Mouse (Mus musculus) limb, embryonic 14.5 days (tissue): ENCODE results near the gene Hpcal4. TPM values are rescaled to one million over a fixed set of nuclear protein-coding genes. Genes with fewer than 3 reads are reported as not detected.

Experiments used
- ATAC-seq: fragments of 200-750 bp; cut with Nextera tagmentation; 2 replicates; pipeline ENCODE4 v1.8.0; 2017; ENCODE audit warnings: low read depth, moderate number of reproducible peaks, moderate TSS enrichment; ENCODE audit not compliant: low FRiP score
- DNase-seq: peaks from one replicate; pipeline ENCODE4 v3.0.0-alpha.2; 2015; ENCODE audit warnings: low spot score
- H3K27ac ChIP-seq: fragments of 300-500 bp; sonication (generic); replicated peaks from 2 replicates; pipeline ENCODE4 v1.5.1; 2014; ENCODE audit warnings: low read depth, mild to moderate bottlenecking, low read length, moderate library complexity, mixed read lengths
- H3K27me3 ChIP-seq: fragments of 300-500 bp; sonication (generic); 2 replicates; pipeline ENCODE4 v1.6.1; 2014; ENCODE audit warnings: low read length, mixed read lengths; ENCODE audit not compliant: control insufficient read depth, insufficient read depth
- H3K36me3 ChIP-seq: fragments of 300-500 bp; sonication (generic); 2 replicates; pipeline ENCODE4 v1.6.1; 2014; ENCODE audit warnings: mild to moderate bottlenecking, low read length, moderate library complexity, mixed read lengths; ENCODE audit not compliant: control insufficient read depth, insufficient read depth
- H3K4me1 ChIP-seq: fragments of 300-500 bp; sonication (generic); 2 replicates; pipeline ENCODE4 v1.6.1; 2014; ENCODE audit warnings: antibody characterized with exemption, low read length, mixed read lengths; ENCODE audit not compliant: control insufficient read depth, insufficient read depth
- H3K4me2 ChIP-seq: fragments of 300-500 bp; sonication (generic); replicated peaks from 2 replicates; pipeline ENCODE4 v1.6.1; 2014; ENCODE audit warnings: low read depth, mild to moderate bottlenecking, low read length, moderate library complexity; ENCODE audit not compliant: severe bottlenecking
- H3K4me3 ChIP-seq: fragments of 300-500 bp; sonication (generic); replicated peaks from 2 replicates; pipeline ENCODE4 v1.5.1; 2014; ENCODE audit warnings: low read length
- H3K9ac ChIP-seq: fragments of 300-500 bp; sonication (generic); 2 replicates; pipeline ENCODE4 v1.6.1; 2014; ENCODE audit warnings: mild to moderate bottlenecking, low read depth, low read length, moderate library complexity; ENCODE audit not compliant: severe bottlenecking
- H3K9me3 ChIP-seq: fragments of 300-500 bp; sonication (generic); 2 replicates; pipeline ENCODE4 v1.6.1; 2016; ENCODE audit warnings: low read length; ENCODE audit not compliant: control insufficient read depth
- POLR2A ChIP-seq: fragments of 200-500 bp; IDR thresholded peaks from 2 replicates; pipeline ENCODE4 v1.8.0; 2012; ENCODE audit warnings: inconsistent platforms, mild to moderate bottlenecking, moderate library complexity, borderline replicate concordance; ENCODE audit not compliant: insufficient read depth, insufficient read length; ENCODE audit errors: extremely low read depth
- WGBS: fragments of 180-500 bp; shearing (Covaris S2); extraction: QIAGEN DNeasy Blood & Tissue Kit; methylation state at CpG from one replicate; pipeline ENCODE4 v1.1.7; 2014; 5-methylcytosine and 5-hydroxymethylcytosine counted together
- polyA plus RNA-seq, 2 experiments: library from polyadenylated mRNA; depleted of rRNA in 1 of 2; stranded (reverse) in 1 of 2; unstranded in 1 of 2; fragments of >200 nt; fragmentation: Nextera tagmentation in 1 of 2; extraction: Ambion mirVana in 1 of 2; gene quantifications; 2 replicates each; pipeline versions ENCODE4 v1.2.1 to v1.2.3; 2012 to 2014

Hpcal4 gene
- polyA plus RNA-seq, 2 experiments, result 0.26 to 0.34 TPM

DNA sequence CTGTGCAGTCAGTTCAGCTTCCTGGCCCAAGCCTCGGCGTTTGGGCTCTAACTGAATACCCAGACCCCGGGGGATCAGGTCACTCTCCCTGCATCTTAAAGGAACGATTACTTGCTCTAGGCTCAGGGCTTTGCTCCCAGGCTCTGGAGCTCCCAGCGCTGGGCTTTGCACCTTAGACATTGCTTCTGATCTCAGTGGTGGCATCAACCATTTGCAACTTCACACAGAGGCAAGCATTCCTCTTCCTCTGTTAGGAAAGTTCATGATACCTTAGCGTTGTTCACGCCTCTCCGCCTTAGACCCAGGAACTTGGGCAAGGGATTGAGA is 19.0 kb downstream of the Hpcal4 start:
- WGBS, result 6% methylated on average over 8 of the region's 8 CpGs
- H3K27ac ChIP-seq, result no peak overlapping the region
- DNase-seq, result no peak
- no peaks in the 10 kb centered on the region for H3K9me3 ChIP-seq
- no peak for ATAC-seq
- no peak for TF ChIP-seq POLR2A
- H3K4me1 ChIP-seq, result peaks cover 7% of the 10 kb centered on the region; the same call in 1 of the 2 replicates
- peak overlapping the region; percentile 36; the same call in 1 of the 2 replicates for H3K9ac ChIP-seq
- no peaks in the 10 kb centered on the region for H3K36me3 ChIP-seq
- peak overlapping the region; percentile 85 for H3K4me2 ChIP-seq
- H3K27me3 ChIP-seq, result peaks cover 32% of the 10 kb centered on the region
- H3K4me3 ChIP-seq, result peak overlapping the region; percentile 41; the same call in 1 of the 2 replicates

DNA sequence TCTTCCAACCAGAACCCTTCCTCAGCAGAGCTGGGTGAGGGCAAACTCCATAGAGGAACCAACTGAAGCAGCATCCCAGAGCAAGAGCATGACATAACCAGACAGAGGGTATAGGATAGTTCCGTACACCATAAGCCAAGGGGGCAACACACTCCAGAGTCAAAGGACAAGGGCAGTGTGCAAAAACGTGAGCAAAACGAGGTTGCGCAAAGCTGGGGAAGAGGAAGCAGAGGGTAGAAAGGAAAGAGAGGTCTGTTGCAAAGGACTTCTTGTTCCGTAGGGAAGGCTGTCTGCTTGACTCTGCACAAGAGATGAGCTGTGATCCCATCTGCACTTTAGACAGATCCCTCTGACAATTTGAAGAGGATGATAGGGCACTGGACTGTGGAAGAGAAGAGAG is 24.3 kb downstream of the Hpcal4 start:
- no peaks in the 10 kb centered on the region for H3K9me3 ChIP-seq
- H3K4me1 ChIP-seq, result 0 out of 2 replicates have a peak, but pooled peaks cover 4% of the 10 kb centered on the region
- no peak for TF ChIP-seq POLR2A
- H3K4me3 ChIP-seq, result no peak overlapping the region
- 81% methylated on average over 5 of the region's 5 CpGs for WGBS
- no peak overlapping the region for H3K4me2 ChIP-seq
- ATAC-seq, result no peak
- DNase-seq, result no peak
- no peak overlapping the region for H3K9ac ChIP-seq
- H3K27ac ChIP-seq, result no peak overlapping the region
- no peaks in the 10 kb centered on the region for H3K36me3 ChIP-seq
- H3K27me3 ChIP-seq, result peaks cover 6% of the 10 kb centered on the region

DNA sequence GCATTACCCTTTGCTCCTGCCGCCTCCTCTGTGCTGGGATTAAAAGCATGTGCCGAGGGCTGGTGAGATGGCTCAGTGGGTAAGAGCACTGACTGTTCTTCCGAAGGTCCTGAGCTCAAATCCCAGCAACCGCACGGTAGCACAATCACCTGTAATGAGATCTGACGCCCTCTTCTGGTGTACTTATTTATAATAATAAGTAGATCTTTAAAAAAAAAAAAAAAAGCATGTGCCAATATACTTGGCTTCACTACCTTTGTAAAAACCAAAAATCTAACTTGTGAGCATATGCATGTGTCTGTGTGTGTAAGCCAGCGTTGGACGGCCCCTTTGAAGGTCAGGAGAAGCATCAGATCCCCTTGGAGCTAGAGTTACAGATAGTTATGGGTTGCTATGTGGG is 28.0 kb downstream of the Hpcal4 start:
- no peak for TF ChIP-seq POLR2A
- DNase-seq, result no peak
- Histone ChIP-seq H3K27ac (no peak overlapping the region), H3K27me3 (no peaks in the 10 kb centered on the region; the same call in 1 of the 2 replicates), H3K9ac (no peak overlapping the region), H3K36me3 (no peaks in the 10 kb centered on the region), H3K4me3 (no peak overlapping the region), H3K4me2 (no peak overlapping the region), H3K9me3 (no peaks in the 10 kb centered on the region), H3K4me1 (0 out of 2 replicates have a peak, but pooled peaks cover 4% of the 10 kb centered on the region)
- ATAC-seq, result no peak
- WGBS, result 53% methylated on average over 8 of the region's 8 CpGs

DNA sequence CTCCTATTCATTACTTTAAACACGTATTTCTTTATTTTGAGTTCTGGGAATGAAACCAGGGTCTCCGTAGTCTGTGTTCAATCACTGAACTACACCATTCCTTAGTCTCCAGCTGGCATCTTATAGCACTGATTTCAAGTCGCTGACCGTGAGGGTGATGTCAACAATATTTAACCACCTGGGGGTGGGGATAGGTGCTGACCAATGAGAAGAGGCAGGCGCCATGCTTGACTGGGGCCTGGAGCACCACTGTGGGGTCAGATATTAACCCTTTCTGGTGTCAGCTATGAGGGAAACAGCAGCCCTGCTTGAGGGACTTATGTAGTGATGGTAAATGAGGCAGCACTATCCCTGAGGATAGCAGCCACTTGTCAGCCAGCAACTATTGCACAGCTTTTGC is 28.4 kb downstream of the Hpcal4 start:
- Histone ChIP-seq H3K27ac (no peak overlapping the region), H3K27me3 (no peaks in the 10 kb centered on the region; the same call in 1 of the 2 replicates), H3K4me3 (no peak overlapping the region), H3K9ac (no peak overlapping the region), H3K4me1 (0 out of 2 replicates have a peak, but pooled peaks cover 4% of the 10 kb centered on the region), H3K9me3 (no peaks in the 10 kb centered on the region), H3K4me2 (no peak overlapping the region), H3K36me3 (no peaks in the 10 kb centered on the region)
- no peak for ATAC-seq
- no peak for DNase-seq
- WGBS, result 58% methylated on average over 5 of the region's 5 CpGs
- TF ChIP-seq POLR2A, result no peak

DNA sequence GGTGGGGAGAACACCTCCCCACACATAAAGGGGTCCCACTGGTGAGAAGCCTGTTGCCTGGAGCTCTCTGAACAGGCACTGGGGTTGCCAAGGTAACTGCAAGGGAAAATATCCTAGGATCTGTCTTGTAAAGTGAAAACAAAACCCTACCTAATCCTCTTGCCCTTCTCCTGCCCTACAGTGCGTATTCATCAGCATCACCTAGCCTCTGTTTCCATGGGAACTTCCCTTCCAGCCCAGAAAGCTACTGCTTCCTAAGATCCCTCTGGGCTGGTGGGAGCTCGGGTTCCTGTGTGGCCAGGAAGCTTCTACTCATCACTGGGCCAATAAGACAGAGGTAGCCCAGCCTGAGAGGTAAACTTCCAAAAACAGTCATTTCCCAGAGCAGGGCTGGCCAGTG is 29.3 kb downstream of the Hpcal4 start:
- H3K36me3 ChIP-seq, result no peaks in the 10 kb centered on the region
- WGBS, result 48% methylated on average over 2 of the region's 2 CpGs
- no peak overlapping the region for H3K9ac ChIP-seq
- DNase-seq (no peak), ATAC-seq (no peak)
- 0 out of 2 replicates have a peak, but pooled peaks cover 4% of the 10 kb centered on the region for H3K4me1 ChIP-seq
- H3K4me3 ChIP-seq, result no peak overlapping the region
- H3K27me3 ChIP-seq, result no peaks in the 10 kb centered on the region; the same call in 1 of the 2 replicates
- H3K9me3 ChIP-seq, result no peaks in the 10 kb centered on the region
- TF ChIP-seq POLR2A, result no peak
- no peak overlapping the region for H3K4me2 ChIP-seq
- H3K27ac ChIP-seq, result no peak overlapping the region

DNA sequence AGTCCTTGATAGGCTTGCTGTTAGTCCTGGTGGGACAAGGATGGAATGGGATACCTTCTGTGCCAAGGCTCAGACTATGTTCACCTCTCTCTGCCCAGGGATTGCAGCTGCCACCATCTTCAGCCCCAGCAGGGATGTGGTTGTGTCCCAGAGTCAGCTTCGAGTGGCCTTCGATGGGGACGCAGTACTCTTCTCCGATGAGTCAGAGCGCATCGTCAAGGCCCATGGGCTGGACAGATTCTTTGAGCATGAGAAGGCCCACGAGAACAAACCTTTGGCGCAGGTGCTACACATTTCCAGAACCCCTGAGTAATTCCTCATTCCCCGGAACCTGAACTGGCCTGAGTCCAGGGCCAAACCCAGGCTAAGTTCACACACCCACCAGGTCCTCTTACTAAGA is 30.9 kb downstream of the Hpcal4 start:
- H3K27me3 ChIP-seq, result no peaks in the 10 kb centered on the region
- no peak for ATAC-seq
- 96% methylated on average over 9 of the region's 9 CpGs for WGBS

More for the DNA sequence above, 30.9 kb downstream of the Hpcal4 start:
- H3K27ac ChIP-seq, result no peak overlapping the region
- no peak overlapping the region for H3K9ac ChIP-seq
- no peak overlapping the region for H3K4me2 ChIP-seq
- H3K4me3 ChIP-seq, result no peak overlapping the region
- DNase-seq, result no peak
- TF ChIP-seq POLR2A, result no peak
- no peaks in the 10 kb centered on the region for H3K9me3 ChIP-seq
- H3K4me1 ChIP-seq, result 0 out of 2 replicates have a peak, but pooled peaks cover 4% of the 10 kb centered on the region
- H3K36me3 ChIP-seq, result no peaks in the 10 kb centered on the region
